Mouse (Mus musculus): ENCODE measurements around the gene Prdm15. TPM values are rescaled to one million over a fixed set of nuclear protein-coding genes. Genes with fewer than 3 reads are reported as not detected.
A peak's percentile ranks its signal among the peaks of the same experiment; 100 is the strongest.

Gene Prdm15
- total RNA-seq, 1 experiment from 2014 or later = 16.6 TPM

DNA sequence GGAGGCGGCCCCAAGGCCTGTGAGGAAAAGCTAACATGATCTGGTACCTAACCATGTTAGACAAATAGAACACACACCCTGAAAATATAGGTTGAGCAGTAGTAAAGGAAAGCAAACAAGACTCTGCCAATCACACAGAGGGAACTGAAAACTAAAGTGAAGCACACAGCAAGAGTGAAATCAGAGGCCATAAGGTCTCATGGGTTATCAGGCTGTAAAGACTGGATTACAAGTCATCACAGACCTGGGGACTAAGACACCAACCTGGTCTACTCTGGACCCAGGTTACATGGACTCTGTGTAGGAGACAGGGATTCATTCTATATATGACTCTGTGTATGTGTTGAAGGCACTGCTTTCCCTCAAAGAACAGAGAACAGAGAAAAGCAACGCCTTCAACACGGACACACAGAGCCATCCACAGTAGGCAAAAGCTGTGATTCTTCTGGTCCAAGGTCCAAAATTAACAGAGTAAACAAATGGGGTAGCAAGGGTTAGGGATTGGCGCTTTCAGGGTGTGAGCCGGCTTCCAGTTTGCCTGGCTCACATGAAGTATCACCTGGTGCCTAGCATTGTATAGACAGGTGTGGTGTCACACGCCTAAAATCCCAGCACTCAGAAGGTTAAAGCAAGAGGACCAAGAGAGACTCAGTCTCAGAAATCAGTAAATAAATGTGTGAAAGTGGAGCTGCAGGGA is 28.2 kb downstream of the Prdm15 start:
- no peak for ATAC-seq (replicated peaks; ENCODE audit: low read depth, poor library complexity, severe bottlenecking)

DNA sequence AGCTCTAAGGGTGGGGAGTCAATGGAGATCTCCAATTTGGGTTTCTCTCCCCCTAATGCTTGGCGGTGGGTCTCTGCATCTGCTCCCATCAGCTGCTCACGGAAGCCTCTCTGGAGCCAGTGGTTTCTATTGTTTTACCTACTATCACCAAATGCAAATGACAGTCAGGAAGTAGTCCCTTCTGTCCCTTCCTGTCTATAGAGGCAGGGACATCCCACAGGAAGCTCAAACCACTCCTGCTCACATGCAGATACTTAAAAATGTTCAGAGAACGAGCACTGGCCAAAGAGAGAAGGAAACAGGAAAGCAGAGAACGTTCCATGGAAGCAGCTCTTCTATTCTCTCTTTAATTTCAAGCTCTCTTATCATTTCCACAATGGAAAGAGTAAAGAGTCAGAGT is 32.1 kb downstream of the Prdm15 start:
- peak; percentile 82 for ATAC-seq (replicated peaks; ENCODE audit: low read depth, poor library complexity, severe bottlenecking)

DNA sequence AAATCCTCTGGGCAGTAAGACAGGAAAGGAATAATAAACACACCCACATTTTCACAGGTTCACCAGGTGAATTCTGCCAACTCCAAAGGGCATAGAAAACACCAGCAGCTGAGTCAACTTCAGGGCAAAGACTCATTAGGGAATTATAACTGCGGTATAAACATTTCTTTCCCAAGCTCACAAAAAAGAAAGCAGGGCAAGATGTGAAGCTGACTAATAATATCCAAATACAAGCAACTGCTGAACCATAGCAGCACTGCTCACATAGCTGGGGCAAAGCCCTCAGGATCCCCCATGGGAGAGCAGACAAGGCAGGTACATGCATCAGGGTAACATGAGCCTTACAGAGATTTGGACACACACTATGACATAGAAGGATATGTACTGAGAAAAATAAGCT is 34.2 kb downstream of the Prdm15 start:
- no peak for ATAC-seq (replicated peaks; ENCODE audit: low read depth, poor library complexity, severe bottlenecking)

DNA sequence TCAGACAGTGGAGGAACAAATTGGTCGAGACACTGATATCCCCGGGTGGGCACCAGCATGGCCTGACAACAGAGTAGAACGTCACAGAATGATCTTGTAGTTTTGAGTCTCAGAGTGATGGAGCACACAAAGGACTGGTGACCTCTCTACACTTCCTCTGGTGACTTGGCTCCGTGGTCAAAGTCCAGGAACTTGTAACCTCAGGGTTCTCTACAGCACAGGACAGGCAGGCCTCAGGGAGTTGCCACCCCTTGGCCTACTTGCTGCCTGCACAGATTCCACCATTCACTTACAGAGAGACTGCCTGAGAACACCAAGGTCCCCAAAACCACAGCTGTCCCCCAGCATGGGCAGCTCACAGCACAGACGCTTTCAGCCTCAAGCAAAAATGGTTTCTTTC is 36.4 kb downstream of the Prdm15 start:
- no peak for ATAC-seq (replicated peaks; ENCODE audit: low read depth, poor library complexity, severe bottlenecking)

DNA sequence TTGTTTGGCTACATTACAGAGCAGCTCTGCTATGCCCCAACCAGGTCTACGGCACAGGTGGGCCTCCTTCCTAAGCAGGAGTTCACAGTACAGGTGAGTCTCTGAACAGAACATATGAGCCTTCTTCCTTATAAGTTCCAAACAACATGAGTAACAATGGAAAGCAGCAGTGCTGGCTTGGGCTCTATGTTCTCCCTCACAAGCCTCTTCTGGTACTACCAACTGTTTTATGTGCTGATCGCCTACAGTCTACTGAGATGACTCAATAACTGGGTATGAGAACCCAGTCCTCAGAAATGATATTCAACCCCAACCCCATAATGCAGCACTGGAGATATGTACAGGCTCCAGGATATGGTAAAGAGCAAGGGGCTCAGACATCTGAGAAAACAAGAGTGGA is 37.6 kb downstream of the Prdm15 start:
- no peak for ATAC-seq (replicated peaks; ENCODE audit: low read depth, poor library complexity, severe bottlenecking)

DNA sequence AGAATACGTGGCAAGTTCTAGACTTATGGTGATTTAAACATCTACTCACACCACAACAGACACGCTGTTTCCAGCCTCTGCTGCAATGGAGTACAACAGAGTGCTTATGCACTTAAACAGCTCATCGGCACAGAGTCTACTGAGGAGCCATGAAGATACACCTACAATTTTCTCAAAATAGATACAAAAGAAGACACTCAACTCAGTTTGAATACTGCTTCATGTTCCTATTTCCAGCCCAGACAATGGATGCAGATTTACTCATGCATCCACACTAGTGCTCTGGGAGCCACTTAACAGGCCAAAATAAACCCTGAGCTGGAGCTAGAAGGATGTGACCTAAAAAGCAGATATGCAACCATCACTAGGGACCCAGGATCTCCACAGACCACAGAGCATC is 42.8 kb downstream of the Prdm15 start:
- no peak for ATAC-seq (replicated peaks; ENCODE audit: low read depth, poor library complexity, severe bottlenecking)

DNA sequence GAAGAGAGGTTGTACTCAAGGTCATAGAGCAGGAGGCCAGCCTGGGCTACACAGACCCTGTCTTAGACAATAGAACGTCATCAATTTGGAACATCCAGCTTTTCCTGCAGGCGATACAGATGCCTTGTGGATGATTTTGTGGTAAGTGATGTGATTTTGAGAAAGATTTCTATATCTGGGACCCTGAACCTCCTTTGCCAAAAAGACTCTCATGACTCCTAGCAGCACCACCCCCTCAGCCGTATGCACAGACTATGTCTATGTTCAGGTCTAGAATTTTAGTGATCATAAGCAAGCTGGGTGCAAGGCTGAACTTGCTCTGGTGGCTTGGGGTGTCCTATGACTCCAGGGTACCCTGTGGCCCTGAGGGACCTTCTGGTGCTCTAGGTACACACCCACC is 46.0 kb downstream of the Prdm15 start:
- no peak for ATAC-seq (replicated peaks; ENCODE audit: low read depth, poor library complexity, severe bottlenecking)

DNA sequence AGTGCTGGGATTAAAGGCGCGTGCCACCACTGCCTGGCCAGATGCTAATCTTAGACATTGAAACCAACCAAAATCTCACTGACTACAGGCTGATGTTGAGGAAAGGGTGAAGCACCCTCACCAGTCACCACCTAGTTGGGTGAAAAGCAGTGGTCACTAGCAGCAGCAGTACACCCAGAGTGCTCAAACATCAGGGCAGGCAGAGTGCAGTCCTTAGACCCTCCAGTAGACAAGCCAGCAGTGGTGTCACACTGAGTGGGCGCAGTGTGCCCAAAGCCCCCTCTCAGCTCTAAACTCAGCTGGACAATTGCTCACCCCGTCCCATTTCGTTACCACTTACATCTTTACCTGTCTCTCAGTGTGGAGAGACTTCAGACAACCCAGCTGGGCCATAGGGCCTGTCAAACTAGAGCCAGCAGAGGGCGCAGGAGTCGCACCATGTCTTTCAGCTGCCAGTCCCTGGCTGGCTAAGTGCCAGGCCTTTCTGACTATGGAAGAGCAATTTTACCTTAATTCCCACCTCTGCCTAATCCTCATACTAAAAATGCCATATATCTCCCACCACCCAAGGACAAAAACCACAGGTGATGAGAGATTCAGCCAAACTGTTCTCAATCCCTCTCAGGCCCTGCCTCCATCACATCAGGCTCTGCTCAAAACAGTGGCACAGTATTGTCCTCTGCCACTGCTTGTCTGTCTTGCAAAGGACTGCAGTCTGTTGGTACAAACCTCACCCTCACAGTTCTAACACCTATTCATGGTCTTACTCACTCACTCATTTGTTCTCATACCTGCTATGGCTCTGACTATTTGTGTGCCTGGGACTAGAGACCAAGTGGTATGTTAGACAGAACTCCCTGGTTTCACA is 46.7 kb downstream of the Prdm15 start:
- peak; percentile 75 for ATAC-seq (replicated peaks; ENCODE audit: low read depth, poor library complexity, severe bottlenecking)

DNA sequence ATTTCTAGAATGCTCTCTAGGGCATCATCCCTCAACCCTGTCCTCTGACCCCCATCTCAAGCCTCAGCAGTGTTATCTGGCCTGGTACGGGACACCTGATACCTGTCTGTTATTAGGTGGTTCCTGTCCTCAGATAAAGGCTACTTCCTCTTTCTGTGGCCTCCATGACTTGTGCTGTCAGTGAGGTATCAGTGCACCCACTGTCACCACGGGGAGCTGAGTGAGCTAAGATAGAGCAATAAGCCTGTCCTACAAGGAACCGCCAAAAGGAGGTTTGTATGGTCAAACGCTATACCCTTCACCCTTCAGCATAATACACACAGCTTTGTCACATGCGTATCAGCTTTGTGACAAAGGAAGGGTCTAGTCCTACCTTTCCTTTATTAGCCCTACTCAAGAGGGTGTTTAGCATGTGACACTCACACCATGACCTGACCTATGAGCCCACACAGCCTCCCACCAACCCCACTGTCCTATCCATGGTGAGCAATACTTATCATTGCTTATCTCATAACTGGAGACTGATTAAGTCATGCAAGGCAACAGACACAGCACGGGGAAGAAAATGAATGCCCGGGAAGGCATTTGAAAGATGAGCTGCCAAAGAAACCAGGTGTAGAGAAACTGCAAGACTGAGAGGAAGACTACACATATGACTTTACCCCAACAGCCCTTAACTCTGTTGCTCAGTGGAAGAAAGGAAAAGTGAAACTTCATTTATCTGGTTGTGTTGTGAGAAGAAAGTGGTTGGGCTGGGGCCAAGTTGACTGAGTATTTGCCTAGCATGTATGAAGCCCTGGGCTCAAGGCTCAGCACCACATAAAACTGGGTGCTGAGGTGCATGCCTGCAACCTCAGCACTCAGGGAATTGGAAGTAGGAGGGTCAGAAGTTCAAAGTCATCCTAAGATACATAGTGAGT is 53.4 kb downstream of the Prdm15 start:
- peak; percentile 67 for ATAC-seq (replicated peaks; ENCODE audit: low read depth, poor library complexity, severe bottlenecking)

DNA sequence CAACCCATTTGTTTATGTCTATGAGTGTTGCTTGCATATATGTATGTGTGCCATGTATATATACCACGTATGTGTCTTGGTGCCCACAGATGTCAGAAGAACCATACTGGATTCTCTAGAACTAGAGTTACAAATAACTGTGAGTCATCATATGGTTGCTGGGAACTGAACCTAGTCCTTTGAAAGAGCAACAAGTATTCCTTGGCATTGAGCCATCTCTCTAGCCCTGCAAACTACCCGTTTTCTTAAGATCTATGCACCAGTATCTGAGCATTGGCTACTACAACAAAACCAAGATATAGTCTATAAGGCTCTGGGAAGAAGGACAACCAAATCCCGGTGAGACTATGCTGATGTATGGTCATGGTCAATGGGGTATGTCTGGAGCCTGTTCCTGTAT is 54.4 kb downstream of the Prdm15 start:
- ATAC-seq (replicated peaks; ENCODE audit: low read depth, poor library complexity, severe bottlenecking) = no peak

DNA sequence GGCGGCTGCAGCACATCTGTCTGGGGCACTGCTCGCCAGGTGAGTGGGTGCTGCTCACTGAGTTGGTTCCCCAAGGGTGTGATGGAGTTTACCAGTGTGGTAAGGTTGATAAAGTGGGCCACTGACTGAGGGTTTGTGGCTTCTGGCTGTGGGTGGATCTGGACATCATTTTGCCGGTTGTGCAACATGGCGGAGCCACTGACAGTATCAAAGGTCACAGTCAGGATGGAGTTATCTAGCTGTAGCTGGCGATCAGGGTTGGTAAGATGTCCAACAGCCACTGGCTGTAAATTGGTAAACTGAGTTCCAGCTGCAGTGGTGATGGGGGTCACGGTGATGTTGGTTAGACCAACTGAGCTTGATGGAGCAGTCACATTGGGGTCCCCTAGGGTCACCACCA is 57.4 kb downstream of the Prdm15 start:
- ATAC-seq (replicated peaks; ENCODE audit: low read depth, poor library complexity, severe bottlenecking) = no peak

DNA sequence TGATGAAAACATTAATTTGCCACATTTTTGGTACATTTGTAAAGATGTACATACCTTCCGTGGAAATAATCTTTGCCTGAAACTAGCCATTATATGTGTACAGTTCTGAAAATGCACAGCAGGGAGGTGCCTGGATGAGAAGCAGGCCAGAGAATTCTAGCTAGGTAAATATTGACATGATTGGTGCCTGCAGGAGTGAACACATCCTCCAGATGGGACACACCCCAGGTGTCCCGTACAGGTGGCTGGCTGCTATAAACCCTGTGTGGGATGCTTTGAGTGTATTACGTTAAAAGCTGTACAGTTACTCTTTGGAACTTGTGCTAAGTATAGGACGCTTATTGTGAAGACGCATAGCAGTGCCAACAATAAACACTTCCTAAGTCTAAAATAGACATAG is 68.6 kb downstream of the Prdm15 start:
- ATAC-seq (replicated peaks; ENCODE audit: low read depth, poor library complexity, severe bottlenecking) = no peak

DNA sequence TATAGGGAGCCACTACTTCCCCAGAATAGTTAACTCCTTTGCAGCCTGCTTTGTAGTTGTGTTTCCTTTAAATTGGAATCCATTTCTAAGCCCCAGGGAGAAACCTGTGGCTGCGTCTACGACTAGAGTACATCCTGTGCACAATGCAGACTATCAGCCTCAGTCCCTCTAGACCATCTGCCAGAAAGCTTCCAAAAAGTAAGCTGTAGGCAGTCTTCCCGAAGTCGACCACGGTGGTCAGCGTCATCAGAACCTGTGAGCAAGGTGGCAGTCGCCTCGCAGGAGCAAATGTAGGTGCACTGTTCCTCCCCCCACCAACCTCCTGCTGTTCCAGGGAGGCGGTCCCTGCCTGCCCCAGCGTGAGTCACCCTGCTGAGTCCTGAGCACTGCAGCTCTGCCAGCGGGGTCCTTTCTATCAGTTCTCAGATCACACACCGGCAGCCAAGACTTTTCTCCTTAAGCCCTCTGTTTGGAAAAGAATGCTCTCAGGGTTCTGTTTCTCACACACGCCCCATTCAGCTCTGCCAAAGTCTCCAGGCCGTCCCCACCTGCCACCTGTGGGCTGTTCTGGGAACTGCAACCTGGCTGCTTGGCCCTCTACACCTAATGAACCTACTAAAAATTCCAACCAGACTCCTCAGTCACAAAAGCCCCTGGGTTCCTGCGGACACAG is 73.2 kb downstream of the Prdm15 start:
- peak; percentile 99 for ATAC-seq (replicated peaks; ENCODE audit: low read depth, poor library complexity, severe bottlenecking)

DNA sequence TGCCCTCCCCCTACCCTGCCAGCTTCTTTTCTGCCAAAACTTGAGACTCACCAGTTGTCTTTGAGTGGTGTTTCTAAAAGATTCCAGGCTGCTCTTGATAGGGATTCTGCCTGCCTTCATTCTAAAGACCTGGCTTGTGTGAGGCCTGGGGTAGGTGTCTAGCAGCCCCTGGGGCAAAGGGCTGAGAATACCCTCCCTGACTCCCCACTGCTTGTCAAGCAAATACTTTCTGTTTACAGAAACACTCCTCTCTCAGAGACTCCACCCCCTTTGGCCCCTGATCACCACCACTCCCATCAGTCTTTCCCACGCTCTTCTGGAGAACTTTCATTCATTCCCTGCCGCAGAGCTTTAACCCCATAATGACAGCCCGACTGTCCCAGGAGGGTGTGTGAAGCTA is 85.1 kb downstream of the Prdm15 start:
- ATAC-seq (replicated peaks; ENCODE audit: low read depth, poor library complexity, severe bottlenecking) = no peak

DNA sequence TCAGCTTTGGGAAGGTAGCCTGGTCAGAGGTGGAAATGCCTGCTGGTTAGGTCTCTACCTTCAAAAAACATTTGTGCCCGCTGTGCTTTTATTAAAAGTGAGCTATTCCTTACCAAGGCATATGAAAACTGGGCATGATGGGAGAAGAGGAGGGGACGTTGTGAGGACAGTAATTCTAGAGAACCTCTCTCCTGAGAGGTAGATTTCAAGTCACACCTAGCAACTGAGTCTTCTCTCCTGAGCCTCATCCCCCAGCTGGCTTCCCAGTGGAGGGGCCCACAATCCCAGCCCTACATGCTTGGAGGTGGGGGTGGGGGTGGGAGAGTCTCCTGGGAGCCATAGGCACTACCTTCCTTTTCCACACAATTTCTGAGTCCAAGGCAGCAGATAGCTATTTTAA is 87.0 kb downstream of the Prdm15 start:
- ATAC-seq (replicated peaks; ENCODE audit: low read depth, poor library complexity, severe bottlenecking) = no peak

DNA sequence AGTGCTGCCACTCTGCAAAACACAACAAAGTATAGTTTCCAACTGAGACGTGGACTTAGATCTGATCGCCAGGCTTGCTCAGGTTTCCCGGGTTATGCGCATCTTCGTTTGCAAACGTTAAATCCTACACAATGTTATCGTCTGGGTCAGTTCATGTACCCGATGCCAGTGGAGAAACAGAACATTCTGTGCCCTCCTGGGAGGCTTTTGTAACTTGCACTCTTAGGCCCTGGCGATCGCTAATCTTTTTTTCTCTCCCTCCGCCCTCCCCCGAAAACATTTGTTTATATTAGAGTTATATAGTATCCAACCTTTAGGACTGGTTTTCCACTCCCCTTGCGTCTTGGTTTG is 87.7 kb downstream of the Prdm15 start:
- ATAC-seq (replicated peaks; ENCODE audit: low read depth, poor library complexity, severe bottlenecking) = no peak

DNA sequence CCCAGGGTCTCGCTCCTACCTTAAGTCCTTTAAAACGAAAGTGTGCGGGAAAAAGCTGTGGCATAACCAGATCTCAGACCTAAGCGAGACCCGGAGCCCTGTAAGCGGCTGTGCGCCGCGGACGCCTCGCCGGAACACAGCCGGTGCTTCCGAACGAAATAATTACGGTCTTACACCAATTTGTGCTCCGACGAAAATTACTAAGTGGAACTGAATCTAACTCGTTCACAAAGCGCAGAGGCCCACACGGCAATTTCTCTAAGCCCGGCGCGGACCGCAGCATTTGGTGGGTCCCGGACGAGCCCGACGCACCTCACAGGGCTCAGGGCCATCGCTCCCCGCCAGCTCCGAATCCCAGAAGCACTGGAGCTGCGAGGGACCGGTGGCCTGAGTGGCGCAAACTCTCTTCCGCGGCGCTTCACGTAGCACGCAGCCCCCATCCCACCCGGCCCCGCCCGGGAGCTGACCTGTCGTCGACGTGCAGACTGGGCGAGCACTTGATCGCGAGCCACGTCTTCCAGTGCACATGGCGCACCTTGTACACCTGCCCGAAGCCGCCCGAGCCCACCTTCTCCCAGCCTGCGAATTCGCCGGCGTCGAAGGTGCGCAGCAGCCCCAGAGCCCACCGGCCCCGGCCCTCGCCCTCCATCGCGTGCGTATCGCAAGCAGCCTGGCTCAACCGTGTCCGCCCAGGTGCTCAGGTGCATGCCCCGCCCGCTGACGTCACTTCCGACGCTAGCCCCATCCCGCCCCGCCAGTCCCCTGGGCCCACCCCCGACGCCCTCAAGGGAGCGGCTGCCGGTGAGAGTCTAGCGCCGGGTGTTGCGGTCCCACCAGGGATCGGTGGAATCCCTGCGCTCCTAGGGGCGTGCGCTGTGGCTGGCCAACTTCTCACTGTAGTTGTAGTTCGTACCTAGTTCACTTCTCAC is 88.3 kb downstream of the Prdm15 start, which contains the start of gene Ripk4:
TSS of gene Ripk4 (minus strand) at position 727 of the 929 bp plus-strand sequence.
- peak; percentile 34 for ATAC-seq (replicated peaks; ENCODE audit: low read depth, poor library complexity, severe bottlenecking)

DNA sequence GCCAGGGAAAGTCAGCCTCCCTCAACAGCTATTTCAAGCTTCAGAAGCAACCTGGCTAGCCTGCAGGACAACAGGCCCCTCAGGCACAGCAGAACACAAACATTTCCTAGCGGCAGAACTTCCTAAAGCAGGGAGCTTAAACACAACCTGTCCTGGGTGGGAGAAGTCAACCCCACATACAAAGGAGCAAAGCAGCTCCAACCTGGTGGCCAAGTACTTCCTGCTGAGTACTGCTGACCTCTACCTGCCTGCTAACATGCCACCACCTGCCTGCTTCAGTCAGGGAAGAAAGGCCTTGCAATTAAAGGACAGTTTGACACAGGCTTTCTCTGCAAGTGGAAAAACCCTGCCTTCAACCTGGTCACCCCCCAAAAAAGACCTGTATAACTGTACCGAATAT is 89.9 kb downstream of the Prdm15 start:
- ATAC-seq (replicated peaks; ENCODE audit: low read depth, poor library complexity, severe bottlenecking) = no peak

DNA sequence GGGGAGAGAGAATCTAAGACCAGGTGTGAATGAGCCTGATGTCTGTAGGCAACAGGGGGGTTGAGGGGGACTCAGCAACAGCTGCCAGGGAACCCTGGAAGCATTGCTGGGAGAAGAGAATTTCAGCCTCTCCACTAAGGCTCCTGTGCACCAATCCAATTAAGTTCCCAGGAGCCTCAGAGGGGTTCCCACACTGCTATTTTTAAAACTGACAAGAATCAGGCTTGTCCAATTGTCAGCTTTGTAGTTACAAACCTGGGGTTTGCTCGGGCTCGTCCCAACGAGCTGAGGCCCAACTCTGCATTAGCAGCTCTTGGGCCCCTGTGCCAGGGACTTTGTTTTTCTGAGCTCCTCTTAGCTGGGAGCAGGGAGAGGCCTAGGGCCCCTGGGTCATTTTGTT is 92.0 kb downstream of the Prdm15 start:
- no peak for ATAC-seq (replicated peaks; ENCODE audit: low read depth, poor library complexity, severe bottlenecking)

Measured in common myeloid progenitor, adult 5-6 weeks (primary cell).